Mouse (Mus musculus): Measurements from ENCODE around the gene Srp72. TPM values are rescaled to one million over a fixed set of nuclear protein-coding genes. Genes with fewer than 3 reads are reported as not detected.
"Not testable (repeated sequence)": the region's sequence is repeated elsewhere in the genome, so short reads cannot be mapped to it uniquely, and the experiment has no call there.

Srp72 gene
- polyA plus RNA-seq, 1 experiment from 2014 or later: 90.1 TPM

DNA sequence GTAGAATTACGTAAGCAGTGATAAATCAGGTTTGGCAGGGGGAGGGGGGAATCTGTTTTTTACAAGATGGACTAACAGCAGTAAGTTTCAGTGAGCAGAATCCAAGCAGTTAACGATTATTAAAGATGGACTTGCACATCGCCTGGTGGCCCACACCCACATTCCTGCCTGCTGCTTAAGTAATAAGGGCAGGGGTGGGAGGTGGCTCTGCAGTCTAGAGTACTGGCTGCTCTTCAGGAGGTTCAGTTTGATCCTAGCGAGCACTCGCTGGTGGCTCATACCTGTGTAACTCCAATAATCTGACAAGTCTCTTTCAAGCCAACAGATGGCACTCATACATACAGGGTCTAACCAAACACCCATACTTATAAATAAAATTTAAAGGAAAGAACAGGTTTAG, 14.9 kb upstream of the Srp72 start:
- no peaks in the 10 kb centered on the region for H3K27me3 ChIP-seq (replicated peaks; ENCODE audit: control insufficient read depth, insufficient read depth, low read length)
- no peak overlapping the region for H3K4me2 ChIP-seq (ENCODE audit: low read length)
- H3K9ac ChIP-seq (replicated peaks; ENCODE audit: low read depth, low read length): no peak overlapping the region
- no peak overlapping the region for H3K27ac ChIP-seq (ENCODE audit: low read length)
- H3K36me3 ChIP-seq (ENCODE audit: control insufficient read depth, insufficient read depth): peaks cover 26% of the 10 kb centered on the region
- H3K9me3 ChIP-seq (ENCODE audit: control insufficient read depth, low read length): no peaks in the 10 kb centered on the region
- no peak for ATAC-seq
- no peaks in the 10 kb centered on the region; the same call in 1 of the 2 replicates for H3K4me1 ChIP-seq (replicated peaks; ENCODE audit: control insufficient read depth, insufficient read depth, low read length)
- 81% methylated on average over 5 of the region's 5 CpGs for WGBS
- H3K4me3 ChIP-seq (replicated peaks; ENCODE audit: low read length): no peak overlapping the region

- no peak overlapping the region for H3K9ac ChIP-seq (replicated peaks; ENCODE audit: low read depth, low read length)
- H3K36me3 ChIP-seq (ENCODE audit: control insufficient read depth, insufficient read depth): peaks cover 23% of the 10 kb centered on the region
- no peaks in the 10 kb centered on the region for H3K27me3 ChIP-seq (replicated peaks; ENCODE audit: control insufficient read depth, insufficient read depth, low read length)
- H3K27ac ChIP-seq (ENCODE audit: low read length): no peak overlapping the region
- ATAC-seq: no peak
- no peaks in the 10 kb centered on the region for H3K9me3 ChIP-seq (ENCODE audit: control insufficient read depth, low read length)
- 78% methylated on average over 11 of the region's 11 CpGs for WGBS
- no peaks in the 10 kb centered on the region for H3K4me1 ChIP-seq (replicated peaks; ENCODE audit: control insufficient read depth, insufficient read depth, low read length)
- H3K4me3 ChIP-seq (replicated peaks; ENCODE audit: low read length): no peak overlapping the region
- H3K4me2 ChIP-seq (ENCODE audit: low read length): no peak overlapping the region
These were observed 11.9 kb upstream of the Srp72 start for GRCm38 (mm10) chr5:76962545-76962944.

GRCm38 (mm10) chr5:76964651-76965050, 9.8 kb upstream of the Srp72 start:
- ATAC-seq: no peak
- Histone ChIP-seq H3K4me3 (replicated peaks; ENCODE audit: low read length) (no peak overlapping the region), H3K27ac (ENCODE audit: low read length) (no peak overlapping the region), H3K27me3 (replicated peaks; ENCODE audit: control insufficient read depth, insufficient read depth, low read length) (no peaks in the 10 kb centered on the region), H3K9ac (replicated peaks; ENCODE audit: low read depth, low read length) (no peak overlapping the region), H3K4me2 (ENCODE audit: low read length) (no peak overlapping the region), H3K4me1 (replicated peaks; ENCODE audit: control insufficient read depth, insufficient read depth, low read length) (no peaks in the 10 kb centered on the region), H3K9me3 (ENCODE audit: control insufficient read depth, low read length) (no peaks in the 10 kb centered on the region), H3K36me3 (ENCODE audit: control insufficient read depth, insufficient read depth) (peaks cover 18% of the 10 kb centered on the region)
- 88% methylated on average over 3 of the region's 3 CpGs for WGBS

DNA sequence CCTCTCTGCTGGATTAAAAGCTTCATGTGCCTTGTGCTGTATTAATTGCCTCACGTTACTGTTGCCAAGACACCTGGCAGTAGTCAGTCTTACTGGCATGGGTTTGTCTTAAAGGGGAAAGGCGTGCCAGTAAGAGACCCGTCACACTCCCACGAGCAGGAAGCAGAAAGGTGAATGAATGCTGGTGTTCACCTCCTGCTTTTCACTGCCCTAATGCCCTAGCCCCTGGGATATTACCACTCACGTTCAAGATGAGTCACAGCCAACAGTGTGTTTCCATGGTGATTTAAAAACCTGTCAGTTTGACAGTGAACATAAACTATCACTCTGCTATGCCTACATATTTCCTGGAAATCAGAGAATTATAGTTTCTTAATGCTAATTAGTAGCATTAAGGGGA, 5.2 kb upstream of the Srp72 start:
- no peak overlapping the region for H3K9ac ChIP-seq (replicated peaks; ENCODE audit: low read depth, low read length)
- no peaks in the 10 kb centered on the region for H3K27me3 ChIP-seq (replicated peaks; ENCODE audit: control insufficient read depth, insufficient read depth, low read length)
- no peak overlapping the region for H3K4me2 ChIP-seq (ENCODE audit: low read length)
- H3K9me3 ChIP-seq (ENCODE audit: control insufficient read depth, low read length): no peaks in the 10 kb centered on the region
- peaks cover 9% of the 10 kb centered on the region for H3K4me1 ChIP-seq (replicated peaks; ENCODE audit: control insufficient read depth, insufficient read depth, low read length)
- H3K4me3 ChIP-seq (replicated peaks; ENCODE audit: low read length): no peak overlapping the region
- no peak for ATAC-seq
- peaks cover 6% of the 10 kb centered on the region for H3K36me3 ChIP-seq (ENCODE audit: control insufficient read depth, insufficient read depth)
- WGBS: 63% methylated on average over 5 of the region's 5 CpGs
- no peak overlapping the region for H3K27ac ChIP-seq (ENCODE audit: low read length)

GRCm38 (mm10) chr5:76971115-76971514, 3.4 kb upstream of the Srp72 start:
- not testable (repeated sequence) for H3K27me3 ChIP-seq (replicated peaks; ENCODE audit: control insufficient read depth, insufficient read depth, low read length); H3K9me3 ChIP-seq (ENCODE audit: control insufficient read depth, low read length); H3K4me2 ChIP-seq (ENCODE audit: low read length); H3K9ac ChIP-seq (replicated peaks; ENCODE audit: low read depth, low read length); H3K4me3 ChIP-seq (replicated peaks; ENCODE audit: low read length); ATAC-seq; H3K27ac ChIP-seq (ENCODE audit: low read length); H3K36me3 ChIP-seq (ENCODE audit: control insufficient read depth, insufficient read depth)
- H3K4me1 ChIP-seq (replicated peaks; ENCODE audit: control insufficient read depth, insufficient read depth, low read length): peaks cover 18% of the 10 kb centered on the region
- WGBS: 92% methylated on average over 1 of the region's 1 CpGs

- Histone ChIP-seq H3K9me3 (ENCODE audit: control insufficient read depth, low read length) (no peaks in the 10 kb centered on the region), H3K9ac (replicated peaks; ENCODE audit: low read depth, low read length) (no peak overlapping the region; the same call in 1 of the 2 replicates), H3K27ac (ENCODE audit: low read length) (no peak overlapping the region), H3K27me3 (replicated peaks; ENCODE audit: control insufficient read depth, insufficient read depth, low read length) (no peaks in the 10 kb centered on the region), H3K4me2 (ENCODE audit: low read length) (peak overlapping the region; percentile 74), H3K4me3 (replicated peaks; ENCODE audit: low read length) (peak overlapping the region; percentile 72), H3K36me3 (ENCODE audit: control insufficient read depth, insufficient read depth) (peaks cover 4% of the 10 kb centered on the region; the same call in 1 of the 2 replicates), H3K4me1 (replicated peaks; ENCODE audit: control insufficient read depth, insufficient read depth, low read length) (peaks cover 19% of the 10 kb centered on the region)
- WGBS: 68% methylated on average over 3 of the region's 3 CpGs
- ATAC-seq: no peak
These were observed 995 bp upstream of the Srp72 start for GRCm38 (mm10) chr5:76973488-76973887.

DNA sequence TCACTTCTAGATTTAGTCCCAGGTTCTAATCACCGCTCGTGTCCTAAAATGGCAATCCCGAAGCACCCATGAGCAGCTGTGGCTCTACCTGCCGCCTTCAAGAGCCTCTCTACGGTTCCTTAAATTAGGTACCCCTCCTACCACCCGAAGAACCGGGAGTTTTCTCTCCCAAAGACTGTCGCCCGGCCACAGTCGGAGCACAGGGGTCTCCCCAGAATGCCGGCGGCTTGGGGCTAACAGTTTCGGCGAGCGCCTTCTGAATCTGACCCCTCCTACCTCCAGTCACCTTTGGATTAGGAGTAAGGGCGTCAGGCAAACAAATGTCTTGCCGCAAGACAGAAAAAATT, 303 bp upstream of the Srp72 start:
- Histone ChIP-seq H3K9me3 (ENCODE audit: control insufficient read depth, low read length) (no peaks in the 10 kb centered on the region), H3K4me1 (replicated peaks; ENCODE audit: control insufficient read depth, insufficient read depth, low read length) (peaks cover 19% of the 10 kb centered on the region), H3K9ac (replicated peaks; ENCODE audit: low read depth, low read length) (peak overlapping the region; percentile 64), H3K27me3 (replicated peaks; ENCODE audit: control insufficient read depth, insufficient read depth, low read length) (no peaks in the 10 kb centered on the region), H3K4me3 (replicated peaks; ENCODE audit: low read length) (peak overlapping the region; percentile 72), H3K27ac (ENCODE audit: low read length) (peak overlapping the region; percentile 30; the same call in 1 of the 2 replicates), H3K36me3 (ENCODE audit: control insufficient read depth, insufficient read depth) (no peaks in the 10 kb centered on the region; the same call in 1 of the 2 replicates), H3K4me2 (ENCODE audit: low read length) (peak overlapping the region; percentile 74)
- WGBS: 3% methylated on average over 17 of the region's 17 CpGs
- ATAC-seq: peak; percentile 51

DNA sequence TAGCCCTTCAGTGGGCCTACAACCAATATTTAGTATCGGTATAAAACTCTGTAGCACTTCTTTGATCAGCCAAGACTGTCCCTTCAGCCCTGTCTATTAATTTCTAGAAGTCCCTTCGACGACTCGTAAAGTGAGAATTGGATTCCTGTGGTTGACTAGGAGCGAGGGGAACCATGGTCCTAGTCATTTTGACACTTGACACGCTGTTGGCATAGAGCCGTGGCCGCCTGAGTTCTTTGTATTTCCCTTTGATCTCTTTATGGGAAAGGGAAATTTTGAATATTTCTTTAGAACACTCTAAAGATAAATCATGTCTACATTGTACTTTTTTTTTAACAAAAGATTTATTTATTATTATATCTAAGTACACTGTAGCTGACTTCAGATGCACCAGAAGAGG, 1.3 kb downstream of the Srp72 start:
- Histone ChIP-seq H3K4me2 (ENCODE audit: low read length) (peak overlapping the region; percentile 91), H3K9me3 (ENCODE audit: control insufficient read depth, low read length) (no peaks in the 10 kb centered on the region), H3K9ac (replicated peaks; ENCODE audit: low read depth, low read length) (no peak overlapping the region), H3K27me3 (replicated peaks; ENCODE audit: control insufficient read depth, insufficient read depth, low read length) (no peaks in the 10 kb centered on the region), H3K4me1 (replicated peaks; ENCODE audit: control insufficient read depth, insufficient read depth, low read length) (peaks cover 19% of the 10 kb centered on the region), H3K36me3 (ENCODE audit: control insufficient read depth, insufficient read depth) (peaks cover 5% of the 10 kb centered on the region; the same call in 1 of the 2 replicates), H3K4me3 (replicated peaks; ENCODE audit: low read length) (no peak overlapping the region), H3K27ac (ENCODE audit: low read length) (no peak overlapping the region)
- WGBS: 91% methylated on average over 8 of the region's 8 CpGs
- no peak for ATAC-seq

- 93% methylated on average over 11 of the region's 11 CpGs for whole genome bisulfite sequencing
- H3K36me3 ChIP-seq (ENCODE audit: control insufficient read depth, insufficient read depth): peaks cover 40% of the 10 kb centered on the region
- no peaks in the 10 kb centered on the region for H3K27me3 ChIP-seq (replicated peaks; ENCODE audit: control insufficient read depth, insufficient read depth, low read length)
These were observed 9.5 kb downstream of the Srp72 start for GRCm38 (mm10) chr5:76984015-76984414.

GRCm38 (mm10) chr5:76990789-76991188, 16.3 kb downstream of the Srp72 start:
- Histone ChIP-seq H3K36me3 (ENCODE audit: control insufficient read depth, insufficient read depth) (peaks cover 49% of the 10 kb centered on the region), H3K27ac (ENCODE audit: low read length) (no peak overlapping the region), H3K4me2 (ENCODE audit: low read length) (no peak overlapping the region), H3K4me1 (replicated peaks; ENCODE audit: control insufficient read depth, insufficient read depth, low read length) (no peaks in the 10 kb centered on the region), H3K9ac (replicated peaks; ENCODE audit: low read depth, low read length) (no peak overlapping the region), H3K4me3 (replicated peaks; ENCODE audit: low read length) (no peak overlapping the region), H3K9me3 (ENCODE audit: control insufficient read depth, low read length) (no peaks in the 10 kb centered on the region), H3K27me3 (replicated peaks; ENCODE audit: control insufficient read depth, insufficient read depth, low read length) (no peaks in the 10 kb centered on the region)
- no peak for ATAC-seq
- WGBS: 95% methylated on average over 3 of the region's 3 CpGs

More at GRCm38 (mm10) chr5:76984015-76984414, 9.5 kb downstream of the Srp72 start:
- H3K4me3 ChIP-seq (replicated peaks; ENCODE audit: low read length): no peak overlapping the region
- no peak for ATAC-seq
- no peak overlapping the region for H3K4me2 ChIP-seq (ENCODE audit: low read length)
- H3K27ac ChIP-seq (ENCODE audit: low read length): no peak overlapping the region
- no peaks in the 10 kb centered on the region for H3K4me1 ChIP-seq (replicated peaks; ENCODE audit: control insufficient read depth, insufficient read depth, low read length)
- no peaks in the 10 kb centered on the region for H3K9me3 ChIP-seq (ENCODE audit: control insufficient read depth, low read length)
- no peak overlapping the region for H3K9ac ChIP-seq (replicated peaks; ENCODE audit: low read depth, low read length)

Measured in forebrain, embryonic 16.5 days (tissue).